Mouse (Mus musculus) gonadal fat pad, adult 2 months (tissue): ENCODE data around the gene Thap12. TPM values are rescaled to one million over a fixed set of nuclear protein-coding genes. Genes with fewer than 3 reads are reported as not detected.
A peak's percentile ranks its signal among the peaks of the same experiment; 100 is the strongest.

Experiments
- DNase-seq: peaks from one replicate; pipeline ENCODE4 v3.0.0-alpha.2; 2012; ENCODE audit warnings: low read depth
- polyA plus RNA-seq: library from polyadenylated mRNA; depleted of rRNA; stranded (reverse); fragments of >200 nt; gene quantifications from 2 replicates; pipeline ENCODE4 v1.2.3, GENCODE M21; 2012; rRNA removed

The Thap12 gene
- 16.2 and 17.7 TPM in 2 replicates for polyA plus RNA-seq

DNA sequence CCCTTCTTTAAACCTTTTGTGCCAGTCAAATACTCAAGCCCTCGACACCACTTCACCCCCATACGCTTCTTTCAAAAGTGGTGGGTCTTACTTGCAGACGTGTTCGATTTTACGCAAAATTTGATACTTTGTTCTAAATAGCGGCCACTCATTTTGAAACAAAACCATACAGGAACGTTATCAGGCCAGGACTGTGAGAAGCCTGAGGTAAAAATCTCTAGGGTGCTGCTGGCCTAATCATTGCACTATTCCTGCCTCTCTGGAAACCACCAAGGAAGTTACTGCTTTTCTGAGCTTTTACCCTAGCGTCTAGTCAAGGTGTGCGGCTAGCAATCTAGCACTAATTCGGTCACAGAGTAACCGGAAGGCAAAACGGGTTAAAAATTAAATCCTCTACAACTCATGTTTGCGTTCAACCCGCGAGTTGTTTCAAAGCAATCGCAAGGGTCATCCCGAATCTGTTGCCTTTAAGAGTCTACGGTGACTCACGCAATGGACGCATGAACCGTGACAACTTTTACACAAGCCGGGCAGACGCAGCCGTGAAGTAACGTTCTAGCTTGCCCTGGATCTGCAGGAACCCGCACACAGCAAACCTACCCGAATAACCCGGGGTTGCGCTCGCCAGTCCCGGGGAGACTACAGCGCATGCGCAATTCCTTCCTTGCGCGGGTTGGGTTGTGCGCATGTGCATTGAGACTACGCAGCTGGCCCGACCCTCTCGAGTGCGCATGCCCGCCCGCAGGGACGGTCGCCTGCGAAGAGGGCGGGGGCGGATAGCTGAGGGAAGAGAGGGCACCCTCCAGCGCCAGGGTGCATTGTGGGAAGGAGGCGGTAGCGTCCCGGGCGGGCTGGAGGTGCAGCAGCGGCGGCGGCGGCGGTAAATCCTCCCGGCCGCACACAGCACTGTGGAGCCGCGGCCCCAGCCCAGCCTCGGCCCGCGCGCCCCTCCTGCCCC is at the start of gene Thap12:
Gene Thap12 (plus strand): TSS at position 821 of the 958 bp plus-strand sequence.
- peak; percentile 84 for DNase-seq

GRCm38 (mm10) chr7:98655681-98656530 is 47.0 kb upstream of the Thap12 start:
- DNase-seq = no peak

DNA sequence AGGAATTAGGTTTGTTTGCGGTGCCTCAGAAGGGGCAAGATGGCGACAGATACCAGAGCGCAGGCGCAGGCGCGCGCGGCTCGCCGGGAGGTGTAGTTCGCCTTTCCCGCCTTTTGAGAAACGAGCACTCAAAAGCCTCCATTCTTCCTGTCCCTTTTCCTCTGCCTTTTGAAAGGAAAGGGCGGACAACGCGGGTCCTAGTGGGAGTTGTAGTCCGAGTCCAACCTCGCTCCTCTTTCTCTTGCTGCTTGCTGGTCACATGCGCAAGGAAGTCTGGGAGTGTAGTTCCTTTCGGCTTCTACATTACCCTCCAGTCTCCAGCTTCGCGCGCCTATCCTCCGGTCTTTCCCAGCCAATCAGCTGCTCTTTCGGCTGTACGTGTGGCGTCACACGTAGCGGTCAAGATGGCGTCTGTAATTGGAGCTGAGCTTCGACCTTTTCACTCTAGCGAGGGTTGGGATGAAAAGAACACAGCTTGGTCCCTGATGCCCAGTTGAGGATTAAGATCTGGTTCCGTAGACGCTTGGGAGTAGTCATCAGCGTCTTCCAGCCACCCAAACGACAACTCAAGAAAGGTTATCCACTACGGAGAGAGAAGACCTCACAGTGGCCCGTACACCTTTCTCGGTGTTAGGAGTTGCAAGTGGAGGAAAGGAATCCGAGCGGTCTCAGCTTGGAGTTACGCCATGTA is 46.2 kb upstream of the Thap12 start, which contains the start of gene Emsy:
Gene Emsy (minus strand): TSS at position 253 of the 691 bp plus-strand sequence.
- peak; percentile 95 for DNase-seq

GRCm38 (mm10) chr7:98665166-98665565 is 37.7 kb upstream of the Thap12 start:
- no peak for DNase-seq

DNA sequence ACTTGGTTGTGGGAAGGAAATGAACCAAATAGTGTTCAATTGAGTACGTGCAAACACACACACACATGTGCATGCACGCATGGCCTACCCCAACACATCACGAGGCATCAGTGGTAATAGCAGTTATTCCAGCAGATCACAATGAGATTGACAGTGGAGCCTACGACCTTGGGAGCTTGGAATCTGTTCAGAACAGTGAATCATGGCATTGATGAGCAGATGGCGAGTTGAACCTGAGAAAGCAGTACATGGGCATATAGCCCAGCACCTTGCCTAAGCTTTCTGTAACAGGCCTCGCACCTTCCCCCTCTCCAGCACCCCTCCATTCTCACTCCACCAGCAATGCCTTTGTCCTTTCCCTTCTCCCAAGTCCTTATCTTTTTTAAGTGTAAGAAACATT is 37.2 kb upstream of the Thap12 start:
- no peak for DNase-seq

- DNase-seq = no peak
Observed at GRCm38 (mm10) chr7:98667956-98668746, 34.8 kb upstream of the Thap12 start.

GRCm38 (mm10) chr7:98670831-98671230 is 32.1 kb upstream of the Thap12 start:
- DNase-seq = no peak

DNA sequence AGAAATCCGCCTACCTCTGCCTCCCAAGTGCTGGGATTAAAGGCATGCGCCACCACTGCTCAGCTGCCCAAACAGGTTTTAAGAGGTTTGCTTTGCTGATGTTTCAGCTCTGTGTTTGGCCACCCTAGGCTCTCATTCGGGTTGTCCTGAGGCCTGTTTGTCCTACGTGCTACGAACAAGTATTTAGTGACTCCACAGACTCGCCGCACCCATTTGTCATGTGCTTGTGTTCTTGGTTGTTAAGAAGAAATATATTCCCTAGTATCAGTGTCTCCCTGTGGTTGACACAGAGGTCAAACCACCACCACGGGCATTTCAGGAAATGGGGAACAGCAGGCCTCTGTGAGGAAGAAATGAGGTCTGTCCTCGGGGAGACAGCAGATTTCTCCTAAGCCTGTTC is 31.5 kb upstream of the Thap12 start:
- DNase-seq = no peak

- no peak for DNase-seq
Observed at GRCm38 (mm10) chr7:98672241-98672955, 30.5 kb upstream of the Thap12 start.

- DNase-seq = no peak
Observed at GRCm38 (mm10) chr7:98674344-98674743, 28.6 kb upstream of the Thap12 start.

- no peak for DNase-seq
Observed at GRCm38 (mm10) chr7:98677511-98677910, 25.4 kb upstream of the Thap12 start.

DNA sequence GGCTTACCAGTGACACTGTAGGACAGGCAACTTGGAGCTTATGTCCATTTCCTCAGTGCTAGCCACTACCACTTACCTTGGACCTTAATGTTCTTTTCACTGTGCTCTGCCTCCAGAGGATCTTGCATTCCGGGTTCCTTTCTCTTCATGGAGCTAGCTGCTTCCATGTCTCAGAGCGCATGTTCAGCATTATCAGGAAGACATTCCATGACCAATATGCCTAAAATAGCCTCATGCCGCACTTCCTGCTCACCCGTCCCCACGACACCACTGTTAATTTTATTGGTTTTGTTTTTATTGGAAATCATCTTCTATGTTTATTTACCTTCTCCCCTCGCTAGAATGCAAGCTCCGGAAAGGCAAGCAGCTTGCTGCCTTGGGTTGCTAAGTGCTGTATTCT is 24.5 kb upstream of the Thap12 start:
- DNase-seq = no peak

DNA sequence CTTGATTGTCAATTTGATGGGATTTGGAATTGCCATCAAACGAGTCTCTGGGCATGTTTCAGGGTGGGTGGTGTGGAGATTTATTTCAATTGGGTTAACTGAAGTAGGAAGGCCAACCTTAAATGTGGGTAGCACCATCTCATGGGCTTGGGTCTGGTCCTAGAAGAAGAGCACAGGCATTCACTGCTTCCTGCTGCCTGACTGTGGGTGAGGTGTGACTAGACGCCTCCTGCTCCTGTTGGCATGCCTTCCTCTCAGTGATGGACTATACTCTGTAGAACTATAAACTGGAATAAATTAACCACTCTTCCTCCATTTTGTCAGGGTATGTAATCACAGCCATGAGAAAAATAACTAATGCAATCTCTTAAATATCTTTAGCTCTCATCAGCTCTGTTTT is 22.2 kb upstream of the Thap12 start:
- DNase-seq = no peak

DNA sequence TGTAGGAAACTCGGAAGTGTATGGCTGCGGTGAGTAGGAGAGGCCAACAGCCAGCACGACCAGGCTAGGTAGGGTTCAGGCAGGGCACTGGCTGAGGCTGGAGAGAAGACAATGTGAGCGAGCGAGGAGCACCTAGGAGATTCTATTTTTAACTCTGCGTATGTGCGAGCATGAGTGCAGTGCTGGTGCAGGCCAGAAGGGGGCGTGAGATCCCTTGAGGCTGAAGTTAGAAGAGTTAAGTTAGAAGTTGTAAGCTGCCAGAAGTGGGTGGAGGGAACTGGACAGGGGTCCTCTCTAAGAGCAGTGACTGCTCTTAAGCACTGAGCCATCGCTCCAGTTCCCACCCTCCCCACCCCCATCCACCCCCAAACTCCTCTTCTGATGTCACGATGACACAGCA is 20.1 kb upstream of the Thap12 start:
- no peak for DNase-seq

DNA sequence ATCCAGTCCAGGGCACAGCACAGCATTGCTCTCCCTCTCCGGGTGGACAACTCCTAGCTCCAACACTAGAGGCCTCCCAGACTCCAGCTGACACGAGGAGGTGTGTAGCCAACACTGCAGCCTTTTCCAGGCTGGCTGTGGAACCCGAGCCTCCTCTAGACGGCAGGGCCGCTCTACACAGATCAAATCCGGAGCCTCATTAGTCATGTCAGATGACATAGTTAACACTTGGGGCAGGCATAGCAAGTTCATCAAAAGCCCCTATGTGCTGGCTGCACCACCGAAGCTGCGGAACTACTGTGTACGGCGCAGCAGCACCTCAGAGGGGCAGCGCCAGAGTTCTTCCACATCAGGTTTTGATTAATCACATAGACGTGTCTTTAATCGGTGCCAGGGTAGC is 17.0 kb upstream of the Thap12 start:
- no peak for DNase-seq

- DNase-seq = no peak
Observed at GRCm38 (mm10) chr7:98690126-98690525, 12.8 kb upstream of the Thap12 start.

- DNase-seq = no peak
Observed at GRCm38 (mm10) chr7:98690831-98691230, 12.1 kb upstream of the Thap12 start.

- no peak for DNase-seq
Observed at GRCm38 (mm10) chr7:98692761-98693546, 9.9 kb upstream of the Thap12 start.

- no peak for DNase-seq
Observed at GRCm38 (mm10) chr7:98694046-98694445, 8.9 kb upstream of the Thap12 start.

DNA sequence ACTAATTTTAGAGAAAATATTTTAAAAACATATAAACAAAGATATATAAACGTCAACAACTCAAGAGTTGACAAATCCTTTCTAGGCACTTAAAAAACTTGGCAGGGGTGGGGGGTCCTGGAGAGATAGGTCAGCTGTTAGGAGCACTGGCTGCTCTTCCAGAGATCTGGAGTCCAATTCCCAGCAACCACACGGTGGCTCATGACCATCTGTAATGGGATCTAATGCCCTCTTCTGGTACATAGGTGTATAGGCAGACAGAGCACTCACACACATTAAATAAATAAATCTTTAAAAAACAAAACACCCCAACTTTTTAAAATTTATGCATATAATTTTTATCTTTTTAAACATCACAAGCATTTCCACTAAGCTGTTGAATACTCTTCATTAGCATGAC is 5.4 kb upstream of the Thap12 start:
- DNase-seq = no peak
